Mouse (Mus musculus): ENCODE results near the gene Coq2. TPM values are rescaled to one million over a fixed set of nuclear protein-coding genes. Genes with fewer than 3 reads are reported as not detected.

Gene Coq2
- polyA plus RNA-seq, 1 experiment = 23.8 TPM

- H3K27ac ChIP-seq (ENCODE audit: control insufficient read depth, insufficient read depth, low read depth, low read length, poor library complexity) = no peak overlapping the region
- WGBS = 57% methylated on average over 3 of the region's 3 CpGs
- H3K4me1 ChIP-seq (ENCODE audit: control insufficient read depth, insufficient read depth, low read length) = peaks cover 2% of the 10 kb centered on the region; the same call in 1 of the 2 replicates
- TF ChIP-seq CTCF (IDR thresholded peaks at IDR 0.05; ENCODE audit: control insufficient read depth, insufficient read depth, low read length) (no peak), POLR2A (IDR thresholded peaks at IDR 0.05; ENCODE audit: borderline replicate concordance, control insufficient read depth, low read depth, low read length) (no peak)
- H3K4me3 ChIP-seq (replicated peaks; ENCODE audit: control insufficient read depth, low read depth, low read length) = no peak overlapping the region
These were observed 27.4 kb upstream of the Coq2 start for GRCm38 (mm10) chr5:100702325-100702724.

DNA sequence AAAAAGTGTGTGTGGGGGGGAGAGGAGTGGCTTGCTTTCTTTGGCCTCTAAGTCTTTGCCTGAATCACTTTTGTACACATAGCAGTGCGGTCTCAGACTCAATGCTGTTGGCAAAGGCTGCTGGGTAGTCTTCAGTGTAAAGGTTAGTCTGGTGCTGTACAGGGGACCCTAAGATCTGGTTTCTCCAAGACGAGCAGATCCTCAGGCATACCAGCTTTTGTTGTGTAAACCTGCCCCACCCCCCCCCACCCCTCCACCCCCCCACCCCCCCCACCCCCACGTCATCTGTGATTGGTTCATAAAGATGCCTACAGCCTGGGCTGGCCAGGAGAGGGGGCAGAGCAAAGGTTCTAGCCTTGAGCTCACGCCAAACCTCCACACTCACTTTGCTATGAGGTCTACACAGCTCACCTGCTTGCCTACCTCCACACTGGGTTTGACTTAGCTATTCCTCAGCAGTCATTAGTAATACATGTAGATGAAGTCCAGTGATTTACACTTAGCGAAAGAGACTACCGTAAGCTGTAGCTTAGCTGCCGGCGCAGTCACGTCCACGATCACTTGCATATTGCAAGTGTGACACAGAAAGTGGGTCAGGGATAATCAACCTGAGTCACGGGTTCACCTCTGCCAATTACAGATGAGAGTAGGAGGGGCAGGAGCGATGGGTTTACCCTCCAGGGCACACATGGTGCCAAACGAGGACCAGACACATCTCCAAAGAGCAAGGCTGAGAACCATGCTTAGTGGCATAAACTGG is 26.1 kb upstream of the Coq2 start:
- 82% methylated on average over 13 of the region's 13 CpGs for WGBS
- Histone ChIP-seq H3K27ac (ENCODE audit: control insufficient read depth, insufficient read depth, low read depth, low read length, poor library complexity) (no peak overlapping the region), H3K4me3 (replicated peaks; ENCODE audit: control insufficient read depth, low read depth, low read length) (no peak overlapping the region), H3K4me1 (ENCODE audit: control insufficient read depth, insufficient read depth, low read length) (no peaks in the 10 kb centered on the region)
- no peak for TF ChIP-seq CTCF (IDR thresholded peaks at IDR 0.05; ENCODE audit: control insufficient read depth, insufficient read depth, low read length)
- no peak for TF ChIP-seq POLR2A (IDR thresholded peaks at IDR 0.05; ENCODE audit: borderline replicate concordance, control insufficient read depth, low read depth, low read length)

- TF ChIP-seq POLR2A (IDR thresholded peaks at IDR 0.05; ENCODE audit: borderline replicate concordance, control insufficient read depth, low read depth, low read length) (no peak), CTCF (IDR thresholded peaks at IDR 0.05; ENCODE audit: control insufficient read depth, insufficient read depth, low read length) (no peak)
- 21% methylated on average over 2 of the region's 2 CpGs for WGBS
- no peak overlapping the region for H3K27ac ChIP-seq (ENCODE audit: control insufficient read depth, insufficient read depth, low read depth, low read length, poor library complexity)
- no peak overlapping the region for H3K4me3 ChIP-seq (replicated peaks; ENCODE audit: control insufficient read depth, low read depth, low read length)
- no peaks in the 10 kb centered on the region for H3K4me1 ChIP-seq (ENCODE audit: control insufficient read depth, insufficient read depth, low read length)
These were observed 22.9 kb upstream of the Coq2 start for GRCm38 (mm10) chr5:100697886-100698285.

DNA sequence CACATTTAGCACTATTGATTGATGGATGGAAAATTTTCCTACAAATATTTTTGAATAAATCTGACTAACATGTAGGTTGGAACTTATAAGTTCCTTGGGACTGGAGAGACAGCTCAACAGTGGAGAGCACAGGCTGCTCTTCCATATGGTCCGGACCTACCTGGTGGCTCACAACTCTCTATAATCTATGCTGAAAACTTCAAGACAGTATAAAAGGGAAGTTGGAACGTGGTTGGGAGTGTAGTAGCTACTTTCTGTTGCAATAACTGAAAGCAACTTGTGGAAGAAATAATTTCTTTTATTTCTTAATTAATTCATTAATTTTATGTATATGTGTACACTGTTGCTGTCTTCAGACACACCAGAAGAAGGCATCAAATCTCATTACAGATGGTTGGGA is 22.5 kb upstream of the Coq2 start:
- no peak overlapping the region for H3K4me3 ChIP-seq (replicated peaks; ENCODE audit: control insufficient read depth, low read depth, low read length)
- no peak overlapping the region for H3K27ac ChIP-seq (ENCODE audit: control insufficient read depth, insufficient read depth, low read depth, low read length, poor library complexity)
- H3K4me1 ChIP-seq (ENCODE audit: control insufficient read depth, insufficient read depth, low read length) = no peaks in the 10 kb centered on the region
- WGBS = 26% methylated on average over 2 of the region's 2 CpGs
- no peak for TF ChIP-seq CTCF (IDR thresholded peaks at IDR 0.05; ENCODE audit: control insufficient read depth, insufficient read depth, low read length)
- no peak for TF ChIP-seq POLR2A (IDR thresholded peaks at IDR 0.05; ENCODE audit: borderline replicate concordance, control insufficient read depth, low read depth, low read length)

DNA sequence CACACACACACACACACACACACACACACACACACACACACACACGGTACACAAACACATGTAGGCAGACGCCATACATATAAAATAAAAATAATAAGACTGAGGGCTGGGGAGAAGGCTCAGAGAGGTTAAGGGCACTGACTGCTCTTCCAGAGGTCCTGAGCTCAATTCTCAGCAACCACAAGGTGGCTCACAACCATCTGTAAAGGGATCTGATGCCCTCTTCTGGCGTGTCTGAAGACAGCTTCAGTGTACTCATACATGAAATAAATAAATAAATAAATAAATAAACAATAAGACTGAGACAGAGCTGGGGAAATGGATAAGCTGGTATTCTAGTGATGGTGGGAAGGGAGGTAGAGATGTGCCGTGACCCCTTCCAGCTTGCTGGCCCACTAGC is 10.7 kb upstream of the Coq2 start:
- Histone ChIP-seq H3K4me3 (replicated peaks; ENCODE audit: control insufficient read depth, low read depth, low read length) (no peak overlapping the region), H3K27ac (ENCODE audit: control insufficient read depth, insufficient read depth, low read depth, low read length, poor library complexity) (no peak overlapping the region), H3K4me1 (ENCODE audit: control insufficient read depth, insufficient read depth, low read length) (no peaks in the 10 kb centered on the region)
- TF ChIP-seq POLR2A (IDR thresholded peaks at IDR 0.05; ENCODE audit: borderline replicate concordance, control insufficient read depth, low read depth, low read length) = no peak
- no peak for TF ChIP-seq CTCF (IDR thresholded peaks at IDR 0.05; ENCODE audit: control insufficient read depth, insufficient read depth, low read length)
- 58% methylated on average over 4 of the region's 4 CpGs for WGBS

- no peak for TF ChIP-seq POLR2A (IDR thresholded peaks at IDR 0.05; ENCODE audit: borderline replicate concordance, control insufficient read depth, low read depth, low read length)
- TF ChIP-seq CTCF (IDR thresholded peaks at IDR 0.05; ENCODE audit: control insufficient read depth, insufficient read depth, low read length) = no peak
- Histone ChIP-seq H3K27ac (ENCODE audit: control insufficient read depth, insufficient read depth, low read depth, low read length, poor library complexity) (no peak overlapping the region), H3K4me3 (replicated peaks; ENCODE audit: control insufficient read depth, low read depth, low read length) (no peak overlapping the region), H3K4me1 (ENCODE audit: control insufficient read depth, insufficient read depth, low read length) (peaks cover 1% of the 10 kb centered on the region; the same call in 1 of the 2 replicates)
- 72% methylated on average over 6 of the region's 6 CpGs for WGBS
These were observed 5.6 kb upstream of the Coq2 start for GRCm38 (mm10) chr5:100680542-100680933.

DNA sequence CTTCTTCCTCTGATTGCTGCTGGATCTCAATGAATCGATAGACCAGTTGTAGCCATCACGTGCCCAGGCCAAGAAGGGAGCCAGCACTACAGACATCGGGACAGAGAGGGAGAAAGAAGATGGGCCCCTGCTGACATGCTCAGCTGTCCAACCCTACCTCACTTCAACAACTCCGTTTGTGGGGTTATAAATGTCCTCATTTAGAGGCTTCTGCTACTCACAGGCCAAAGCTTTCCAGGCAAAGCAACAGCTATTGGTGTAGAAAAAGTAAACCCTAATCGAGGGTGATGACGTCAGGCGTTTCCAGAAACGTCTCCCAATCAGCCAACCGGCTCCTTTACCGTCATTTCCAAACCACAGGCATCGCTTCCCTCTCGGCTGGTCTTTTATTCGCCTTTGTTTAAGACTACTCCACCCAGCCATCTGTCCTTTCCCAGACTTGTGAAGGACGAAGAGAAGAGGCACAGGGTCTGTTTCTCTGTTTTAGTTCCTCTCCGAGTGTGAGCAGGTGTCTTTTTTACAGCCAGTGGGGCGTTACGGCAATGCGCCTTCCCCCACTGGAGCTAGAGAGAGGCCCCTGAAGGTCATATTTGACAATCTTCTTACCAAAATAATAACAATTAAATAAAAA is 5.1 kb upstream of the Coq2 start:
- Histone ChIP-seq H3K4me1 (ENCODE audit: control insufficient read depth, insufficient read depth, low read length) (peaks cover 1% of the 10 kb centered on the region; the same call in 1 of the 2 replicates), H3K4me3 (replicated peaks; ENCODE audit: control insufficient read depth, low read depth, low read length) (no peak overlapping the region), H3K27ac (ENCODE audit: control insufficient read depth, insufficient read depth, low read depth, low read length, poor library complexity) (peak overlapping the region; percentile 59)
- WGBS = 71% methylated on average over 18 of the region's 18 CpGs
- TF ChIP-seq CTCF (IDR thresholded peaks at IDR 0.05; ENCODE audit: control insufficient read depth, insufficient read depth, low read length) (no peak), POLR2A (IDR thresholded peaks at IDR 0.05; ENCODE audit: borderline replicate concordance, control insufficient read depth, low read depth, low read length) (no peak)

GRCm38 (mm10) chr5:100673745-100674486 is 1.0 kb downstream of the Coq2 start:
- WGBS = under 1% methylated on average over 71 of the region's 71 CpGs
- H3K4me3 ChIP-seq (replicated peaks; ENCODE audit: control insufficient read depth, low read depth, low read length) = peak overlapping the region; percentile 97
- peak overlapping the region; percentile 45; the same call in 1 of the 2 replicates for H3K27ac ChIP-seq (ENCODE audit: control insufficient read depth, insufficient read depth, low read depth, low read length, poor library complexity)
- peaks cover 1% of the 10 kb centered on the region; the same call in 1 of the 2 replicates for H3K4me1 ChIP-seq (ENCODE audit: control insufficient read depth, insufficient read depth, low read length)
- TF ChIP-seq CTCF (IDR thresholded peaks at IDR 0.05; ENCODE audit: control insufficient read depth, insufficient read depth, low read length) = no peak
- peak; percentile 67; the same call in 1 of the 2 replicates for TF ChIP-seq POLR2A (IDR thresholded peaks at IDR 0.05; ENCODE audit: borderline replicate concordance, control insufficient read depth, low read depth, low read length)

Data from bone marrow, adult 2 months (tissue).